Mouse (Mus musculus): ENCODE measurements around the gene Palm3.
"Not testable (repeated sequence)": the region's sequence is repeated elsewhere in the genome, so short reads cannot be mapped to it uniquely, and the experiment has no call there.

Palm3 gene

DNA sequence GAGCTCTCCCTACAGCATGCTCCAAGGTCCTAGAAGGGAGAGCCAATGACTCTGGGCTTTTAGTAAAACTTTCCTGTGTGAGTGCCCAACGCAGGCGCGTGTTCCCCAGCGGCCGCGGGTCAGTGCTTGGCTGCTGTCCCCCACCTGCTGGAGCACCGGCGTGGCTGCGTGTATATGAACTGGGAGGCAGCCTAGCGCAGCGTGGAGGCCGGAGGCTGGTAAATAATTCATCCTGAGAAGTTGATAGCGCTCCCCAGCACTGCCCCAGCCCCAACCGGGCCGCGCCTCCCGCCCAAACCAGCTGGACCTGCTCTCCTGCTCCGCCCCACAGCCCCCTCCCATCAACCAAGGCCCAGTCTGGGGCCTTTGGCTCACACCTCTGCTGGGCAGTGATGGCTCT is at the start of gene Palm3:
Gene Palm3 (plus strand): TSS at position 376 of the 400 bp plus-strand sequence.
- no peak for ATAC-seq (ENCODE audit: insufficient number of reproducible peaks, low FRiP score, low TSS enrichment)

- no peak for ATAC-seq (ENCODE audit: insufficient number of reproducible peaks, low FRiP score, low TSS enrichment)
Measured at GRCm38 (mm10) chr8:83971661-83972060, 49.6 kb upstream of the Palm3 start.

DNA sequence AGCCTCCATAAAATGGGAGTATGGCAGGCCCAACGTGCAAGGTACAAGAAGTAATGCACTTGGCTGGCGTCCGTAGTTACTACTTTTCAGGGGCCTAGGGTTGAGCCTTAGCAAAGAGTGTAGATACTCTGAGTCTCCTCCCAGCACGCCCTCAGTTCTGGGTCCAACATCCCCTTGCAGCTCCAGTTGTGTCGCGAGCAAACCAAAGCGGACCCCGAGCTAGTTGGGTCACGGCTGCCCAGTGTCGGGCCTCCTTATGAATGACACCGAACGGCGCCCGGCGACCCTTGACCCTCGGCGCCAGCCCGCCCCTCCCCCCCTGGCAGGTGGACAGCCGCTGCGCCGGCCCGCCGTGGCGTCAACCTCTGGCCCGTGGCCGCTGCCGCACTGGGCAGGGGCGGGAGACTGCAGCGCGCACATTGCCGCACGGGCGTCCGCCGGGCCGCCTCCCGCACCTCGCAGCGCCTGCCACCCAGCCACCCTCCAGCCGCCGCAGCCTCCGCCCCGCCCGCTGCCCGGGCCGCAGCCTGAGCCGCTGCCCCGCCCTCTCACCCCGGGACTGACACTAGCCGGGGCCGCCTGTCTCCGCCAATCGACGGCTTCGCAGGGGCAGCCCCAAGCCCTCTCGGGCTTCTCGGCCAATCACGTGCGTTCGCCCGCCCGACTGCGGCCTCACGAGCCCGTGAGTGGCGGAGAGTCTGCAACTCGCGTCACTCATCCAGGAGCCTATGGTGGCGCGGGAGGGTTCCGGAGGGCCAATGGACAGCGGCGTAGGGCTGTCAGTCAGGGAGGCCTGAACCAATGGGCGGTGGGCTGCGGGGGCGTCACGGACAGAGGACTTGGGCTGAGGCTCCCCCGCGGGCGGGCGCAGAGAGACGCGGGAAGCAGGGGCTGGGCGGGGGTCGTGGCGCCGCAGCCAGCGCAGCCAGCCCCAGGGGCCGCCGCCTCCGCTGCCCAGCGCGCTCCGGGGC is 48.8 kb upstream of the Palm3 start, which contains the start of gene Prkaca:
Gene Prkaca (plus strand): TSS at position 844 of the 971 bp plus-strand sequence.
- peak; percentile 99 for ATAC-seq (ENCODE audit: insufficient number of reproducible peaks, low FRiP score, low TSS enrichment)

DNA sequence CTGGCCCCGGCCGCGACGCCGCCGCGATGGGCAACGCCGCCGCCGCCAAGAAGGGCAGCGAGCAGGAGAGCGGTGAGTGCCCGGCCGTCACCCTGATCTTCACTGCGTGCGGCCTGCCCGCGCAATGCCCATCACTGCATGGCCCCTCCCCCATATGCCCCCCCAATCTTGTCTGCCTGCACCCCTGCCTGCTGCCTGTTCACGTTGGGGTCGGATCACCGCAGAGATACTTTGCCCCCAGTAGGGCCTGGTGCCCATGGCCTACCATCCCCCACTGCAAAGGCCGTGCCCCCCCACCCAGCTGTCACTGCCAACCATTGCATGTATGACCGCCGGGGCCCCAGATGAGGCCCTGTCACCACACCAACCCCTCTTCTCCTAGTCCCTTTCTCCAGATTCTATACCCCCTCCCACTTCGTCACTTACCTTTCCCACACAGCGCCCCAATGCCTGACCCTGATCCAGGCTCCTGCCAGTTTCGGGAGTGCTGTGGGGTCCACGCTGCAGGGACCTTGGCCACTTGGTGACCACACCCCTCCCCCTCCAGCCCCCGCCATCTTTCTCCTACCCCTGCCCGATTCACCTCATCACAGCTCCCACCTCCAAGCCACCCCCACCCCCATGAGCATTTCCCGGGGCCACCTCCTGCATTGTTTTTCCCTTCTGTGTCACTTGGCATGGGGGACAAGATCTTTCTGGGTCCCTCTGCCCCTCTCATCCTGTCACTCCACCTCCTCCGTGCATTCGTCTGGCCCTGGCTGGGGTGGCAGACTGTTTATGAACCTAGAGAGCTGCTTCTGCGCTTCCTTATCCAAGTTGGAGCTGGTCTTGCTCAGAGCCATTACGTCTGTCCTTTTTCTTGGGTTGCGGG is 47.9 kb upstream of the Palm3 start:
- ATAC-seq (ENCODE audit: insufficient number of reproducible peaks, low FRiP score, low TSS enrichment), result peak; percentile 9; the same call in 1 of the 2 replicates

DNA sequence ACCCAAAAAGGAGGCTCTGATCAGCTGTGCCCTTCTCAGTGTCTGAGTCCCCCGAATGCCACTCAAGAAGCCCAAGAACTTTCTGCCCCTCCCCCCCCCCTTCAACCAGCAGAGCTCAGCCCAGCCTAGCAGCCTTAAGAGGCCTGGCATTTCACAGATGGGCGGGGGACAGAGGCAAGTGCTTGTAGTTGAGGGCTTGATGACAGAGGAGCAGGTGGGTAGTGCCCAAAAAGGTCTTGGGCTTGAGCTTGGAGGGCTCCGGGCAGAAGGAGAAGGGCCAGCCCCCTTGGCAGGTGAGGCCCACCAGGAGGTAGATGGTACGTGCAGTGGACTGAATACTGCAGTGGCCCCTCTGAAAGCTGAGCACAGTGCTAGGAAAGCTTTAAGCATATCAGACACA is 46.8 kb upstream of the Palm3 start:
- no peak for ATAC-seq (ENCODE audit: insufficient number of reproducible peaks, low FRiP score, low TSS enrichment)

DNA sequence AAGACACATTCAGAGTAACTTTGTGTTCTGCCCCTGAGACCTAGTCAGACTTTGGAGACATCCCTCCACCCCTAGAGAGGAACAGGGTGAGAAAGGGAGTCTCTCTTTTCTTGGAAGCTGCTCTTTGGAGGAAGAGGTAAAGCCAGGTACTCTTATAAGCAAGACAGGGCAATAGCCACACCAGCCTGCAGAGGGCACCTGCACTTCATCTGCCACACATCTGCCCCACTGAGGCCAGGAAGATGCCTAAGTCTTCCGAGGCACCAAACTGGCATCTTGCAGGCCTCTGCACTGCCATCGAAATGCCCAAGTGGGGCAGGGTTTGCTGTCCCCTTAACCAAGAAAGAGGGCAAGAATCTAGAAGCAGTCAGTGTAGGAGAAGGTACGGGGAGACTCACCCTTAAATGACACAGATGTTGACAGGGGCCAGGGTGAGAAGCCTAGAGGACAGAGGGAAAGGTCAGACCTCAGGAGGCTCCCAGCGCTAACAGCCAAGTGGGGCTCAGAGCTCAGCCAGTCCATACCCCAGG is 45.1 kb upstream of the Palm3 start:
- no peak for ATAC-seq (ENCODE audit: insufficient number of reproducible peaks, low FRiP score, low TSS enrichment)

- ATAC-seq (ENCODE audit: insufficient number of reproducible peaks, low FRiP score, low TSS enrichment), result no peak
Measured at GRCm38 (mm10) chr8:83976779-83977350, 44.4 kb upstream of the Palm3 start.

DNA sequence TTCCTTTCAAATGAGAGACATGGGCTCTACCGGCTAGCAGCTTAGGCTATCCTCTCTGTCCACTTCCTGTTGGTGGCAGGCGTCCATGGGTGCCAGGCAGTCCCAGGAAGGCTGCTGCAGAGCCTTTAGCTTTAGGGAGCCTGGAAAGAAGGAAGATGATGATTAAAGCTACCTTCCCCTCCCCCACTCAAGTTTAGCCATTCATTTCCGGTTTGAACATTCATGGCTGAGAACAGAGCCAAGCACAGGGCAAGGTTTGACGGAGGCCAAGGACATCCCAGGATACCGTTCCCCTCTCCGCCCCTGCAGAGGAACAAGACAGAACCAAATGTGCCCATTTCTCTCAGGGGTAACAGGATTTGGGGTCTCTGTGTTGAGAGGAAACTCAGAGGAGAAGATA is 43.6 kb upstream of the Palm3 start:
- ATAC-seq (ENCODE audit: insufficient number of reproducible peaks, low FRiP score, low TSS enrichment), result no peak

GRCm38 (mm10) chr8:83978200-83978599 is 43.1 kb upstream of the Palm3 start:
- no peak for ATAC-seq (ENCODE audit: insufficient number of reproducible peaks, low FRiP score, low TSS enrichment)

DNA sequence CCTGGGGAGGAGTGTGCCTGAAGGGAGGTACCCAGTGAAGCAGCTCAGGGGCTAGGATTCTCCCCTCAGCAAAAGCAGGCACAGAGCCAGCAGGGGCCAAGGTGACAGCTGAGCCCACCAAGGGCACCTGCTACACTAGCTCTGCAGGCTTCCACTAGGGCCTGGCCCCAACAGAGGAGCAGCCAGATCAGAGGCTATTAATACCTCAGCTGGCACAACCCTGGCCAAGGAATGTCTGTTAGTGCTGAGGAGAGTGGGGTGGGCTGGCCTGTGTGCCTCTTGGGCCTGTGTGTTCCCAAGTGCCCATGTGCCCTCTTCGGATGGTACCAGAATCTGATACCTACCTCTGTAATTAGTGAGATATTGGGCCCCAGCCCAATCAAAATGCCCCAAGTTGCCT is 41.0 kb upstream of the Palm3 start:
- ATAC-seq (ENCODE audit: insufficient number of reproducible peaks, low FRiP score, low TSS enrichment), result 0 out of 2 replicates have a peak, but pooled peaks have one; percentile 12

DNA sequence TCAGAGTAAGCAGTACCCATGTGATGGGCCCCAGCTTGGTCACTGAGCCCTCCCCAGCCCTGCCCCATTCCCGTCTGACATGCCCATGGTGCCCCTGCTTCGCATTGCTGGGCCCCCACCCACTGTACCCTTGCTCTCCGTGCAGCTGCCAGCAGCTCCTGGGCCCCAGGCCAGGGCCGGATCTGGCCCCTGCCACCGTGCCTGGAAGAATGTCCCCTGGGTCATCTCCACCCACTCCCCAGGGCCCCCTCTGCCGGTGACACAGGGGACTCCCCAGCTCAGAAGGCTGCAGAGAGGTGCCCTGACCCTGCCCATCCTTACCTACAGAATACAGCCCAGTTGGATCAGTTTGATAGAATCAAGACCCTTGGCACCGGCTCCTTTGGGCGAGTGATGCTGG is 40.4 kb upstream of the Palm3 start:
- ATAC-seq (ENCODE audit: insufficient number of reproducible peaks, low FRiP score, low TSS enrichment), result no peak

DNA sequence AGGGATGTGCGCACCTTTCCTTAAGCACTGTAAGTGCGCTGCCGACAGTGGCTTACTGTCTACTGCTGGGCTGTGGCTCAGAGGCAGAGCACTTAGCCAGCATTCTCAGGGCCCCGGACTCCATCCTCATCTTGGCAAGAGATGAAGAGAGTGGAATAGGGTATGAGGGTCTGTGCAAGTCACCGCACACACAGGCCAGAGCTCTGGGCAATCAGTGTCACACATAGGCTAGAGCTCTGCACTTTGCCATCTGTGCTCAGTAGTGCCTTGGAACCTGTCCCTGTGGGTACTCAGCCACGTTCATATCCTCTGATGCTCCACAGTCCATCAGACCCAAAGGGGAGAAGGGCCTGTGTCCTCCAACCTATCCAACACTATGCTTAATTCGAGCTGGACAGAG is 39.7 kb upstream of the Palm3 start:
- ATAC-seq (ENCODE audit: insufficient number of reproducible peaks, low FRiP score, low TSS enrichment), result no peak; the same call in 1 of the 2 replicates

- no peak for ATAC-seq (ENCODE audit: insufficient number of reproducible peaks, low FRiP score, low TSS enrichment)
Measured at GRCm38 (mm10) chr8:83982449-83982848, 38.8 kb upstream of the Palm3 start.

DNA sequence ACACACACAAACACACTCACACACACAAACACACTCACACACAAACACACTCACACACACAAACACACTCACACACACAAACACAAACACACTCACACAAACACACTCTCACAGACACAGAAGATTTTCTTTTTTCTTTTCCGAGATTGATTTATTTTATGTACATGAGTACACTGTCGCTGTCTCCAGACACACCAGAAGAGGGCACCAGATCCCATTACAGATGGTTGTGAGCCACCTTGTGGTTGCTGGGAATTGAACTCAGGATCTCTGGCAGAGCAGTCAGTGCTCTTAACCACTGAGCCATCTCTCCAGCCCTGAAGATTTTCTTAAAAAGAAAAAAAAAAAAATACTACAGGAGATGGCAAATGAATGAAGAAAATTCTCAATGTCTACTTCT is 38.0 kb upstream of the Palm3 start:
- not testable (repeated sequence) for ATAC-seq (ENCODE audit: insufficient number of reproducible peaks, low FRiP score, low TSS enrichment)

DNA sequence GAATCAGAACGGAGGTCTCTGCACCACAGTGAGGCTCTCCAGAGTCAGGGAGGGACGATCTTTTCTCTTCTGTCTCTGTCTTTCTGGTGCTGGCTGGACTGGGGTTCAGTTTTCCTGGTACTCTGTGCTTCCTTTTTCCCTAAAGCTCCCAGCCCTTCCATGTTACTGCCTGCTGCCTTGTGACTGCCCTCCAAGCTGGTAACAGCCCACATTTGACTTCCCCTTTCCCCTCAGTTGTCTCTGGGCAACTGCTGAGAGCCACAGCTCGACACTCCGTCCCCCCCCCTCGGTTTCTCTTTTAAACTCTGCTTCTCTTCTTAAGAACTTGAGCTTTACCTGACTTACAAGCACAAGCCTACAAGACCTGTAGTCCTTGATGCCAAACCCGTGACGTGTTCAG is 32.0 kb upstream of the Palm3 start:
- ATAC-seq (ENCODE audit: insufficient number of reproducible peaks, low FRiP score, low TSS enrichment), result no peak

DNA sequence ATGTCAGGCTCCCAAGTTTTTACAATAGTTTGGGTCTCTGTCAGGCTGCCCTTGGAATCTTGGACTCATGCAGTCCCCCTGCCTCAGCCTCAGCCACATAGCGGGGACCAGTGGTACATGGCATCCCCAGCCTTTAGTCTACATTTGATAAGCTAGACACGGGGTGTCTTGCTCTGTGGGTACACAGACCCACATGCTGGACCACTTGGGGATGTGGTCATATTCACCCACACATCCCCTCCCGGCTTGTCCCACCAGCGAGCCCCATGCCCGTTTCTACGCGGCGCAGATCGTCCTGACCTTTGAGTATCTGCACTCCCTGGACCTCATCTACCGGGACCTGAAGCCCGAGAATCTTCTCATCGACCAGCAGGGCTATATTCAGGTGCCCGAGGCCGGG is 31.1 kb upstream of the Palm3 start:
- ATAC-seq (ENCODE audit: insufficient number of reproducible peaks, low FRiP score, low TSS enrichment), result no peak

DNA sequence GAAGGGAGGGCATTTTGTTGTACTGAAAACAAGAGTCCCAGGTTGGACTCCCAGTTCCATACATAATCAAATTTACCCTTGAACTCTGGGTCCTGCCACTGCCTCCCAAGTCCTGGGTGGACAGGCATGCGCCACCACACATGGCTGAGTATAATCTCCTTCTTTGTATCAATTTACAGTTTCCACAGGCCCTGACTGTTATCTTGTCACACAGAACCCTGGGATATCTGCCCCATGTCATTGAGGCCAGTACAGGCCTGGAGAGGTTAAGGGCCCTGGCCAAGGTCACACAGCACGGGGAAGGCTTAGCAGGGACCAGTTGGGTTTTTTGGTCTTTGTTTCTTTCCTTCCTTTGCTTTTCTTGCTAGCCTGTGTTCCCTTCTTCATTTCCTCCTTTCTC is 28.8 kb upstream of the Palm3 start:
- ATAC-seq (ENCODE audit: insufficient number of reproducible peaks, low FRiP score, low TSS enrichment), result no peak

GRCm38 (mm10) chr8:83994030-83994429 is 27.2 kb upstream of the Palm3 start:
- no peak for ATAC-seq (ENCODE audit: insufficient number of reproducible peaks, low FRiP score, low TSS enrichment)

- ATAC-seq (ENCODE audit: insufficient number of reproducible peaks, low FRiP score, low TSS enrichment), result no peak
Measured at GRCm38 (mm10) chr8:83995973-83996372, 25.3 kb upstream of the Palm3 start.
